ENCODE assay signal across 14 mouse cellular contexts in genomic region chr16:93380717-93381671, GRCm38 (mm10).
DNase-seq lines count a peak whose midpoint lies in the region; ATAC-seq and TF ChIP-seq lines count a peak whose summit lies in the region.
"Had no signal": no experiment of that assay in that cellular context is flagged by ENCODE, and none has a peak within 500 bp of the region (broad histone marks: within the 10 kb centered on the region; RNA-seq: fewer than 3 reads in every experiment).

No protein-coding gene starts in this region.

- peak; percentile 21 for DNase-seq in heart, postnatal 4 days
- DNase-seq in kidney, postnatal 14 days = no peak
- no peak for DNase-seq in kidney, adult 9 months
- DNase-seq: gastrocnemius, postnatal 14 days; thymus, postnatal 36 days had no signal

- 62% methylated on average over 13 of the region's 13 CpGs for WGBS in intestine, embryonic 15.5 days
- WGBS in intestine, postnatal 0 days = 80% methylated on average over 13 of the region's 13 CpGs
- 51% methylated on average over 13 of the region's 13 CpGs for WGBS in embryonic facial prominence, embryonic 15.5 days
- WGBS in midbrain, embryonic 16.5 days = 30% methylated on average over 13 of the region's 13 CpGs

- H3K27me3 ChIP-seq in intestine, embryonic 15.5 days (replicated peaks) = peaks cover 4% of the 10 kb centered on the region; the same call in 1 of the 2 replicates
- no peaks in the 10 kb centered on the region for H3K27me3 ChIP-seq in intestine, postnatal 0 days (replicated peaks; ENCODE audit: control insufficient read depth, insufficient read depth, low read length)
- no peaks in the 10 kb centered on the region for H3K27me3 ChIP-seq in embryonic facial prominence, embryonic 15.5 days
- no peaks in the 10 kb centered on the region for H3K27me3 ChIP-seq in midbrain, embryonic 16.5 days (ENCODE audit: control insufficient read depth, insufficient read depth, low read depth, low read length)
- H3K27me3 ChIP-seq: neural tube, embryonic 15.5 days had no signal

- no peaks in the 10 kb centered on the region for H3K4me1 ChIP-seq in intestine, embryonic 15.5 days (replicated peaks)
- no peaks in the 10 kb centered on the region for H3K4me1 ChIP-seq in intestine, postnatal 0 days (replicated peaks; ENCODE audit: control insufficient read depth, insufficient read depth, low read length)
- H3K4me1 ChIP-seq in embryonic facial prominence, embryonic 15.5 days = peaks cover 23% of the 10 kb centered on the region
- peaks cover 14% of the 10 kb centered on the region; the same call in 1 of the 2 replicates for H3K4me1 ChIP-seq in midbrain, embryonic 16.5 days (ENCODE audit: control insufficient read depth, insufficient read depth, low read length)

- H3K27ac ChIP-seq in intestine, embryonic 15.5 days = peak overlapping the region; percentile 5; the same call in 1 of the 2 replicates
- no peak overlapping the region for H3K27ac ChIP-seq in intestine, postnatal 0 days (ENCODE audit: low read depth, low read length)
- H3K27ac ChIP-seq in embryonic facial prominence, embryonic 15.5 days (replicated peaks) = 0 out of 2 replicates have a peak overlapping the region, but pooled peaks have one; percentile 55
- H3K27ac ChIP-seq in midbrain, embryonic 16.5 days (ENCODE audit: low read length) = no peak overlapping the region
- H3K27ac ChIP-seq: liver, embryonic 14.5 days; neural tube, embryonic 15.5 days had no signal

- ATAC-seq in intestine, embryonic 15.5 days = 0 out of 2 replicates have a peak, but pooled peaks have one; percentile 45
- no peak for ATAC-seq in intestine, postnatal 0 days
- ATAC-seq in embryonic facial prominence, embryonic 15.5 days (ENCODE audit: insufficient number of reproducible peaks, low FRiP score, low TSS enrichment, low read depth) = no peak
- ATAC-seq in midbrain, embryonic 16.5 days = peak; percentile 66; the same call in 1 of the 2 replicates
- ATAC-seq in erythroid progenitor cell, adult 5-6 weeks (replicated peaks; ENCODE audit: low FRiP score, poor library complexity, severe bottlenecking) = no peak
- ATAC-seq: activated CD4-positive, CD25-positive, alpha-beta regulatory T cell, adult 4 months; intestine, embryonic 16.5 days had no signal

- H3K36me3 ChIP-seq in intestine, embryonic 15.5 days = no peaks in the 10 kb centered on the region
- no peaks in the 10 kb centered on the region for H3K36me3 ChIP-seq in intestine, postnatal 0 days (ENCODE audit: control insufficient read depth, insufficient read depth)
- no peaks in the 10 kb centered on the region for H3K36me3 ChIP-seq in embryonic facial prominence, embryonic 15.5 days
- H3K36me3 ChIP-seq in midbrain, embryonic 16.5 days (ENCODE audit: control insufficient read depth, insufficient read depth, low read length) = no peaks in the 10 kb centered on the region
- H3K36me3 ChIP-seq: neural tube, embryonic 15.5 days had no signal

- no peak for TF ChIP-seq CTCF in intestine, postnatal 0 days (IDR thresholded peaks at IDR 0.05; ENCODE audit: low read depth)

- H3K9me3 ChIP-seq in intestine, embryonic 15.5 days = no peaks in the 10 kb centered on the region
- no peaks in the 10 kb centered on the region for H3K9me3 ChIP-seq in intestine, postnatal 0 days (ENCODE audit: control insufficient read depth)
- H3K9me3 ChIP-seq in embryonic facial prominence, embryonic 15.5 days (replicated peaks) = no peaks in the 10 kb centered on the region
- no peaks in the 10 kb centered on the region for H3K9me3 ChIP-seq in midbrain, embryonic 16.5 days (replicated peaks; ENCODE audit: control insufficient read depth, low read length, poor library complexity, severe bottlenecking)
- H3K9me3 ChIP-seq: neural tube, embryonic 15.5 days had no signal

- no peak overlapping the region for H3K4me3 ChIP-seq in intestine, embryonic 15.5 days (replicated peaks)
- H3K4me3 ChIP-seq in intestine, postnatal 0 days (ENCODE audit: low read depth, low read length) = no peak overlapping the region
- no peak overlapping the region for H3K4me3 ChIP-seq in embryonic facial prominence, embryonic 15.5 days (replicated peaks)
- H3K4me3 ChIP-seq in midbrain, embryonic 16.5 days (ENCODE audit: low read depth, low read length) = no peak overlapping the region
- H3K4me3 ChIP-seq: neural tube, embryonic 15.5 days had no signal

- no peak overlapping the region for H3K4me2 ChIP-seq in intestine, embryonic 15.5 days (replicated peaks)
- no peak overlapping the region for H3K4me2 ChIP-seq in intestine, postnatal 0 days (replicated peaks; ENCODE audit: low read depth)
- 0 out of 2 replicates have a peak overlapping the region, but pooled peaks have one; percentile 9 for H3K4me2 ChIP-seq in embryonic facial prominence, embryonic 15.5 days (replicated peaks)
- no peak overlapping the region for H3K4me2 ChIP-seq in midbrain, embryonic 16.5 days (ENCODE audit: low read length)
- H3K4me2 ChIP-seq: neural tube, embryonic 15.5 days had no signal

- H3K9ac ChIP-seq in intestine, embryonic 15.5 days = no peak overlapping the region
- no peak overlapping the region for H3K9ac ChIP-seq in intestine, postnatal 0 days (ENCODE audit: low read depth, low read length)
- H3K9ac ChIP-seq in embryonic facial prominence, embryonic 15.5 days = no peak overlapping the region
- no peak overlapping the region for H3K9ac ChIP-seq in midbrain, embryonic 16.5 days (ENCODE audit: low read depth, low read length)
- H3K9ac ChIP-seq: liver, embryonic 14.5 days; neural tube, embryonic 15.5 days had no signal

Comparison
In these comparisons a context has a peak if more than half of its experiments do, and no peak if none do; other contexts are left out.
1. ATAC-seq: peak in intestine, embryonic 15.5 days (single experiment) and midbrain, embryonic 16.5 days (single experiment); none in intestine, postnatal 0 days (single experiment), embryonic facial prominence, embryonic 15.5 days (single experiment) and erythroid progenitor cell, adult 5-6 weeks (single experiment).
2. H3K27ac ChIP-seq: peak in intestine, embryonic 15.5 days (single experiment) and embryonic facial prominence, embryonic 15.5 days (single experiment); none in intestine, postnatal 0 days (single experiment) and midbrain, embryonic 16.5 days (single experiment).